Mouse (Mus musculus) thymus, adult 2 months (tissue): ENCODE measurements around the gene 4930452B06Rik. TPM values are rescaled to one million over a fixed set of nuclear protein-coding genes. Genes with fewer than 3 reads are reported as not detected.
A peak's percentile ranks its signal among the peaks of the same experiment; 100 is the strongest.

Experiments
- DNase-seq: peaks from one replicate; pipeline ENCODE4 v3.0.0; 2021
- H3K27ac ChIP-seq: fragments of 200-500 bp; 2 replicates; pipeline ENCODE4 v1.5.1; 2012; ENCODE audit warnings: low read length, control low read depth; ENCODE audit not compliant: control insufficient read depth, insufficient read depth
- H3K27me3 ChIP-seq: fragments of 200-500 bp; 2 replicates; pipeline ENCODE4 v1.6.1; 2012; ENCODE audit warnings: mild to moderate bottlenecking, low read length, moderate library complexity, mixed read lengths; ENCODE audit not compliant: control insufficient read depth, insufficient read depth
- H3K36me3 ChIP-seq: fragments of 200-500 bp; 2 replicates; pipeline ENCODE4 v1.6.1; 2012; ENCODE audit warnings: mild to moderate bottlenecking, low read length, moderate library complexity; ENCODE audit not compliant: control insufficient read depth, insufficient read depth
- H3K4me1 ChIP-seq: fragments of 200-500 bp; replicated peaks from 2 replicates; pipeline ENCODE4 v1.6.1; 2012; ENCODE audit warnings: low read length; ENCODE audit not compliant: control insufficient read depth, insufficient read depth
- H3K4me3 ChIP-seq: fragments of 200-500 bp; 2 replicates; pipeline ENCODE4 v1.5.1; 2012; ENCODE audit warnings: mild to moderate bottlenecking, low read length, control low read depth, moderate library complexity; ENCODE audit not compliant: control insufficient read depth, insufficient read depth
- CTCF ChIP-seq: fragments of 200-500 bp; IDR thresholded peaks from 2 replicates; pipeline ENCODE4 v1.5.1; 2012; ENCODE audit warnings: mild to moderate bottlenecking, control low read depth, low read length, moderate library complexity, borderline replicate concordance; ENCODE audit not compliant: control insufficient read depth, poor library complexity, insufficient read depth; ENCODE audit errors: extremely low read depth
- POLR2A ChIP-seq: fragments of 200-500 bp; IDR thresholded peaks from 2 replicates; pipeline ENCODE4 v1.6.1; 2012; ENCODE audit warnings: mild to moderate bottlenecking, low read length, control low read depth, moderate library complexity; ENCODE audit not compliant: control insufficient read depth, poor library complexity, insufficient read depth; ENCODE audit errors: extremely low read depth
- WGBS: fragments of 180-500 bp; shearing (Covaris S2); methylation state at CpG from one replicate; pipeline ENCODE4 v1.1.7; 2018; 5-methylcytosine and 5-hydroxymethylcytosine counted together
- polyA plus RNA-seq: library from polyadenylated mRNA; depleted of rRNA; stranded (reverse); fragments of >200 nt; gene quantifications from 2 replicates; pipeline ENCODE4 v1.2.3, GENCODE M21; 2012; rRNA removed

The 4930452B06Rik gene
- 1.1 and 1.4 TPM in 2 replicates for polyA plus RNA-seq

GRCm38 (mm10) chr14:8665636-8666411 is at the start of gene 4930452B06Rik:
TSS of gene 4930452B06Rik (minus strand) at chr14:8666240.
- peak; percentile 79 for DNase-seq
- 3% methylated on average over 45 of the region's 45 CpGs for WGBS
- Histone ChIP-seq H3K27ac (no peak within 1 kb of the TSS), H3K36me3 (no peaks in the 10 kb centered on the region), H3K4me1 (peaks cover 6% of the 10 kb centered on the region), H3K4me3 (peak within 1 kb of the TSS; percentile 63), H3K27me3 (no peaks in the 10 kb centered on the region)
- TF ChIP-seq CTCF = 0 out of 2 replicates have a peak, but pooled peaks have one; percentile 52
- peak; percentile 22; the same call in 1 of the 2 replicates for TF ChIP-seq POLR2A

GRCm38 (mm10) chr14:8712674-8713073 is 46.6 kb upstream of the 4930452B06Rik start:
- Histone ChIP-seq H3K27ac (no peak overlapping the region), H3K36me3 (no peaks in the 10 kb centered on the region), H3K4me1 (no peaks in the 10 kb centered on the region), H3K27me3 (no peaks in the 10 kb centered on the region), H3K4me3 (no peak overlapping the region)
- DNase-seq = no peak
- TF ChIP-seq CTCF (no peak), POLR2A (no peak)
- 96% methylated on average over 4 of the region's 4 CpGs for WGBS

DNA sequence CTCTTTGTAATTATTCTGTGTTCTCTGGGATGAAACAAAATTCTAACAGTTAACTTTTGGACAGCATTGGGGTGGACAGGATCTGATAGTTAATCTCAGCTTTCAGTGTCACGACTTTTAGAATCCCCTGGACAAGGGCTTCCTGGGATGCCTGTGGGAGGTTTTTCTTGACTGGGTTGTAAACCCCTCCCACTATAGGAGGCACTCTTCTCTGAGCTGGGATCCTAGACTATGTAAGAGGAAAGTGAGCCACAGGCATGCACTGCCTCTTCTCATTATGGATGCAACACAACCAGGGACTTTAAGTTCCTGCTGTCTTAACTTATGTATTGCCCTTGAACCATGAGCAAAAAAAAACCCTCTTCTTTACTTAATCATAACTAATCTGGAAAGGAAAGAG is 23.4 kb upstream of the 4930452B06Rik start:
- H3K4me3 ChIP-seq = no peak overlapping the region
- no peaks in the 10 kb centered on the region for H3K4me1 ChIP-seq
- no peaks in the 10 kb centered on the region for H3K27me3 ChIP-seq
- H3K27ac ChIP-seq = no peak overlapping the region
- TF ChIP-seq CTCF = no peak
- no peak for TF ChIP-seq POLR2A
- H3K36me3 ChIP-seq = no peaks in the 10 kb centered on the region
- DNase-seq = no peak
- 61% methylated on average over 1 of the region's 1 CpGs for WGBS

DNA sequence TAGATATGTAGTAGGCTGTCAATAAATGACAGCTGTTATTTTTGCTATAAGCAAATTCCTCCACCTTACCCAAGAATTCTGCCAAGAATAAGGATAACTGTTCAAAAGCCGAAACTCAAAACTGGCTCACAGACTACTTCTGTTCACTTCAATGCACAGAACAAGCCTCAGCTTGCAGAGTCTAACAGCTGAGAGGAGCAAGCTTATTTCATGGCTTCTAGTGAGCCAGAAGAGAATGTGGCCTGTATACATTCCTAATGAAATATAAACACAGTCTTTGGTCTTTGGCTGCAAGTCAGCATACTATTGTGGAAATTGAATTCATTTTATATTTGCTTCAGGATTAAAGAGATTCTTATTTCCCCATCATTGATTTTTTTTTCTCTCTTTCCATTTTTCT is 22.4 kb upstream of the 4930452B06Rik start:
- Histone ChIP-seq H3K4me3 (no peak overlapping the region), H3K27me3 (no peaks in the 10 kb centered on the region), H3K27ac (no peak overlapping the region), H3K36me3 (no peaks in the 10 kb centered on the region), H3K4me1 (no peaks in the 10 kb centered on the region)
- TF ChIP-seq CTCF (no peak), POLR2A (no peak)
- no peak for DNase-seq
- WGBS = 94% methylated on average over 1 of the region's 1 CpGs

- TF ChIP-seq POLR2A (no peak), CTCF (no peak)
- Histone ChIP-seq H3K4me3 (no peak overlapping the region), H3K27me3 (no peaks in the 10 kb centered on the region), H3K4me1 (no peaks in the 10 kb centered on the region), H3K36me3 (no peaks in the 10 kb centered on the region), H3K27ac (no peak overlapping the region)
- 97% methylated on average over 1 of the region's 1 CpGs for WGBS
- DNase-seq = no peak
Observed at GRCm38 (mm10) chr14:8686185-8686584, 20.1 kb upstream of the 4930452B06Rik start.

- H3K4me3 ChIP-seq = no peak overlapping the region
- H3K4me1 ChIP-seq = no peaks in the 10 kb centered on the region
- DNase-seq = no peak
- no peaks in the 10 kb centered on the region for H3K27me3 ChIP-seq
- no peak overlapping the region for H3K27ac ChIP-seq
- no peak for TF ChIP-seq CTCF
- TF ChIP-seq POLR2A = no peak
- WGBS = over 99% methylated on average over 4 of the region's 4 CpGs
- H3K36me3 ChIP-seq = no peaks in the 10 kb centered on the region
Observed at GRCm38 (mm10) chr14:8679896-8680295, 13.9 kb upstream of the 4930452B06Rik start.

DNA sequence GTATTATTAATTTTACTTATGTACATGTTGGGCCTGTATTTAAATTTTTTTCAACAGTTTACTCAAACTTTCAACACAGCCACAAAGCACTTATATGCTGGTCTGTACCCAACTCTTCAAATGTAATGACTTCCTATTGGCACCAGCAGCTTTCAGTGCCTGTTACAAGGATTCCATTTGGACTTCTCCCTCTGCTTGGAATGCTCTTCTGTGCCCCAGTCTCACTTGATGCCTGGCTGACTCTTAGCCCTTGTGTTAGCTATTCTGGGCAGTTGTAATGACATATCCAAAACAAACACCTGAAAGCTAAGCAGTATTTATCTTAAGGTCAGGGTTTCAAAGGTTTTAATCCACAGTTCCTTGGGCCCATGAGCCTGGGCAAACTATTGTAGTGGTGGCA is 5.7 kb downstream of the 4930452B06Rik start:
- no peak overlapping the region for H3K4me3 ChIP-seq
- no peak overlapping the region for H3K27ac ChIP-seq
- TF ChIP-seq CTCF = no peak
- no peak for TF ChIP-seq POLR2A
- no peak for DNase-seq
- no peaks in the 10 kb centered on the region for H3K4me1 ChIP-seq
- H3K27me3 ChIP-seq = no peaks in the 10 kb centered on the region
- H3K36me3 ChIP-seq = no peaks in the 10 kb centered on the region
